Mouse (Mus musculus) urinary bladder, adult 18-20 months (tissue): ENCODE data around the gene Ap4s1.
"Not testable (repeated sequence)": the region's sequence is repeated elsewhere in the genome, so short reads cannot be mapped to it uniquely, and the experiment has no call there.

Source experiments
- DNase-seq, 2 experiments: peaks; one replicate each; pipeline ENCODE4 v3.0.0; 2022; ENCODE audit warnings: low spot score in 2 of 2, mixed read lengths in 2 of 2

Ap4s1 gene

GRCm38 (mm10) chr12:51690893-51691844 lies at the start of gene Ap4s1:
Ap4s1 (plus strand) TSS chr12:51691033.
- peak; percentile 50 to 77 for DNase-seq

- no peak for DNase-seq
These were observed 49.0 kb upstream of the Ap4s1 start for GRCm38 (mm10) chr12:51641871-51642270.

- DNase-seq: not testable (repeated sequence)
These were observed 41.4 kb upstream of the Ap4s1 start for GRCm38 (mm10) chr12:51649401-51649800.

- no peak for DNase-seq
These were observed 34.8 kb upstream of the Ap4s1 start for GRCm38 (mm10) chr12:51655944-51656465.

GRCm38 (mm10) chr12:51663011-51663410 lies 27.8 kb upstream of the Ap4s1 start:
- no peak for DNase-seq

GRCm38 (mm10) chr12:51663908-51664307 lies 26.9 kb upstream of the Ap4s1 start:
- no peak for DNase-seq

GRCm38 (mm10) chr12:51666708-51667430 lies 24.0 kb upstream of the Ap4s1 start:
- no peak for DNase-seq

- no peak for DNase-seq
These were observed 19.5 kb upstream of the Ap4s1 start for GRCm38 (mm10) chr12:51671231-51671891.

- DNase-seq: no peak
These were observed 17.6 kb upstream of the Ap4s1 start for GRCm38 (mm10) chr12:51673270-51673669.

GRCm38 (mm10) chr12:51676442-51676841 lies 14.4 kb upstream of the Ap4s1 start:
- no peak for DNase-seq

GRCm38 (mm10) chr12:51678844-51679243 lies 12.0 kb upstream of the Ap4s1 start:
- DNase-seq: no peak

GRCm38 (mm10) chr12:51688546-51688945 lies 2.3 kb upstream of the Ap4s1 start:
- no peak for DNase-seq

- peak; percentile 84 to 95 for DNase-seq
These were observed 1.2 kb downstream of the Ap4s1 start, which contains the start of gene Strn3 for GRCm38 (mm10) chr12:51691845-51692632. Strn3 (minus strand) TSS chr12:51691897.

- not testable (repeated sequence) for DNase-seq
These were observed 2.0 kb downstream of the Ap4s1 start for GRCm38 (mm10) chr12:51692870-51693269.

GRCm38 (mm10) chr12:51693419-51693818 lies 2.6 kb downstream of the Ap4s1 start:
- DNase-seq: no peak

GRCm38 (mm10) chr12:51694096-51694495 lies 3.3 kb downstream of the Ap4s1 start:
- DNase-seq: no peak

GRCm38 (mm10) chr12:51694966-51695365 lies 4.1 kb downstream of the Ap4s1 start:
- DNase-seq: no peak

- DNase-seq: no peak
These were observed 5.3 kb downstream of the Ap4s1 start for GRCm38 (mm10) chr12:51696157-51696556.

GRCm38 (mm10) chr12:51699623-51700393 lies 9.0 kb downstream of the Ap4s1 start:
- DNase-seq: no peak

- DNase-seq: no peak
These were observed 10.9 kb downstream of the Ap4s1 start for GRCm38 (mm10) chr12:51701723-51702122.
